Mouse (Mus musculus) midbrain, embryonic 10.5 days (tissue): ENCODE results near the gene Tbx10. TPM values are rescaled to one million over a fixed set of nuclear protein-coding genes. Genes with fewer than 3 reads are reported as not detected.
"Not testable (repeated sequence)": the region's sequence is repeated elsewhere in the genome, so short reads cannot be mapped to it uniquely, and the experiment has no call there.

ENCODE experiments used
- DNase-seq: peaks from one replicate; pipeline ENCODE4 v3.0.0-alpha.2; 2017; ENCODE audit warnings: low spot score
- H3K27ac ChIP-seq: fragments of 300-500 bp; sonication (generic); replicated peaks from 2 replicates; pipeline ENCODE4 v1.5.1; 2016; ENCODE audit warnings: mild to moderate bottlenecking
- H3K27me3 ChIP-seq: fragments of 300-500 bp; sonication (generic); 2 replicates; pipeline ENCODE4 v1.6.1; 2016; ENCODE audit warnings: low read depth, mild to moderate bottlenecking; ENCODE audit not compliant: poor library complexity, severe bottlenecking
- H3K36me3 ChIP-seq: fragments of 300-500 bp; sonication (generic); 2 replicates; pipeline ENCODE4 v1.6.1; 2016; ENCODE audit warnings: mild to moderate bottlenecking, moderate library complexity
- H3K4me1 ChIP-seq: fragments of 300-500 bp; sonication (generic); 2 replicates; pipeline ENCODE4 v1.6.1; 2016
- H3K4me3 ChIP-seq: fragments of 300-500 bp; sonication (generic); 2 replicates; pipeline ENCODE4 v1.5.1; 2016; ENCODE audit warnings: mild to moderate bottlenecking, moderate library complexity
- H3K9me3 ChIP-seq: fragments of 300-500 bp; sonication (generic); replicated peaks from 2 replicates; pipeline ENCODE4 v1.6.1; 2016; ENCODE audit warnings: mild to moderate bottlenecking
- WGBS: fragments of 180-500 bp; shearing (Covaris S2); methylation state at CpG from one replicate; pipeline ENCODE4 v1.1.7; 2016; 5-methylcytosine and 5-hydroxymethylcytosine counted together
- polyA plus RNA-seq: library from polyadenylated mRNA; unstranded; fragments of >200 nt; fragmentation: Nextera tagmentation; extraction: Ambion mirVana; gene quantifications from 2 replicates; pipeline ENCODE4 v1.2.1, GENCODE M21; 2016

The Tbx10 gene
- polyA plus RNA-seq, 1 experiment from 2014 or later = not detected

GRCm38 (mm10) chr19:4013066-4013465 lies 20.5 kb downstream of the Tbx10 start:
- no peaks in the 10 kb centered on the region for H3K27me3 ChIP-seq
- H3K4me1 ChIP-seq = peaks cover 21% of the 10 kb centered on the region
- 22% methylated on average over 9 of the region's 9 CpGs for WGBS
- DNase-seq = no peak
- peak overlapping the region; percentile 71 for H3K27ac ChIP-seq
- H3K36me3 ChIP-seq = peaks cover 31% of the 10 kb centered on the region
- no peaks in the 10 kb centered on the region for H3K9me3 ChIP-seq
- H3K4me3 ChIP-seq = peak overlapping the region; percentile 94

DNA sequence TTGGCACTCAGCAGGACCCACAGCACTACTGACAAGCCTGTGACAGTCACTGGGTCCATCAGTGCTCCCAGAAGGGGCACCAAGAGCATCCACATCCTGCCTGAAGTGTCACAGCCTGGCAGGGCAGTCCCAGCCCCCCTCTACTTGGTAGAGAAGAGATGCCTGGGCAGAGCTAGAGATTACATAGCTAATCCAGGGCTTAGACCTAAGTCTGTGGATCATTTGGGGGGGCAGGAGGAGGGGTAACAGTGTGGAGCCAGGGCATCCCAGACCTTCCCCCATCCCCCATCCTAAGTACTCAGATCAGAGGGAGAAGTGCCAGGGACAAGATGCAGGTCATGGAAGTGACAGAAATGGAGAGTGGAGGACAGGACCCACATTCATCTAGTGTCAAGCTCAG lies 22.2 kb downstream of the Tbx10 start:
- no peak overlapping the region for H3K4me3 ChIP-seq
- no peaks in the 10 kb centered on the region for H3K9me3 ChIP-seq
- peaks cover 25% of the 10 kb centered on the region for H3K4me1 ChIP-seq
- no peaks in the 10 kb centered on the region for H3K27me3 ChIP-seq
- peaks cover 14% of the 10 kb centered on the region for H3K36me3 ChIP-seq
- DNase-seq = no peak
- no peak overlapping the region for H3K27ac ChIP-seq

GRCm38 (mm10) chr19:4015635-4016034 lies 23.1 kb downstream of the Tbx10 start:
- Histone ChIP-seq H3K27ac (no peak overlapping the region), H3K4me3 (no peak overlapping the region), H3K9me3 (no peaks in the 10 kb centered on the region), H3K27me3 (no peaks in the 10 kb centered on the region), H3K36me3 (peaks cover 5% of the 10 kb centered on the region; the same call in 1 of the 2 replicates), H3K4me1 (peaks cover 25% of the 10 kb centered on the region)
- no peak for DNase-seq
- WGBS = 64% methylated on average over 5 of the region's 5 CpGs

DNA sequence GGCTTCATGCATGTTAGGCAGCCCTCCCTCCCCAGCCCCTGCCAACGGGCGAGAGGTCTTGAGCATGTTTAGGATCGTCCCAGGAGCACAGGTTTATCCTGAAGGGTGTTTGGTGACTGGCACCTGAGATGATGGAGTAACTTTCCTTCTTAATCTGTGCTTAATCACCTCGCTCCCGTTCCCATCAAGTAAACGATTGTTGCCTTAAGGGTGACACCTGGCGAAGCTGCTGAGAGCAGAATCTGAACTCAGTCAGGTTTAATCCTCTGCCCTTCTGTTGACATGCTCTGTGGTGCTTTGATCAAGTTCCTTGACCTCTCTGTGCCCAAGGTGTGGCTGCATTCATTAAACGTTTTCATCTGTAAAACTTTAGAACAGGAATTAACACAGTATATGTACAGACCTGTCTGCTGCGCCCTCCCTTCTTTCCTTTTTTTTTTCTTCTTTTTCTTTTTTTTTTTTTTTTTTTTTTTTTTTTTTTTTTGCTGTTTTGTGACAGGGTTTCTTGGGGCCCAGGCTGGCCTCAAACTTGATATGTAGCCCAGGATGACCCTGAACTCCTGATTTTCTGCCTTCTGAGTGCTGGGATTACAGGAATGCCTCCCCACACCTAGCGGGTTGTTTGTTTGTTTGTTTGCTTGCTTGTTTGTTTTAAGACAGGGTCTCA lies 25.5 kb downstream of the Tbx10 start:
- H3K9me3 ChIP-seq = no peaks in the 10 kb centered on the region
- H3K4me3 ChIP-seq = no peak overlapping the region
- no peak overlapping the region for H3K27ac ChIP-seq
- H3K4me1 ChIP-seq = peaks cover 11% of the 10 kb centered on the region; the same call in 1 of the 2 replicates
- 60% methylated on average over 10 of the region's 10 CpGs for WGBS
- no peaks in the 10 kb centered on the region for H3K27me3 ChIP-seq
- no peaks in the 10 kb centered on the region for H3K36me3 ChIP-seq
- no peak for DNase-seq

DNA sequence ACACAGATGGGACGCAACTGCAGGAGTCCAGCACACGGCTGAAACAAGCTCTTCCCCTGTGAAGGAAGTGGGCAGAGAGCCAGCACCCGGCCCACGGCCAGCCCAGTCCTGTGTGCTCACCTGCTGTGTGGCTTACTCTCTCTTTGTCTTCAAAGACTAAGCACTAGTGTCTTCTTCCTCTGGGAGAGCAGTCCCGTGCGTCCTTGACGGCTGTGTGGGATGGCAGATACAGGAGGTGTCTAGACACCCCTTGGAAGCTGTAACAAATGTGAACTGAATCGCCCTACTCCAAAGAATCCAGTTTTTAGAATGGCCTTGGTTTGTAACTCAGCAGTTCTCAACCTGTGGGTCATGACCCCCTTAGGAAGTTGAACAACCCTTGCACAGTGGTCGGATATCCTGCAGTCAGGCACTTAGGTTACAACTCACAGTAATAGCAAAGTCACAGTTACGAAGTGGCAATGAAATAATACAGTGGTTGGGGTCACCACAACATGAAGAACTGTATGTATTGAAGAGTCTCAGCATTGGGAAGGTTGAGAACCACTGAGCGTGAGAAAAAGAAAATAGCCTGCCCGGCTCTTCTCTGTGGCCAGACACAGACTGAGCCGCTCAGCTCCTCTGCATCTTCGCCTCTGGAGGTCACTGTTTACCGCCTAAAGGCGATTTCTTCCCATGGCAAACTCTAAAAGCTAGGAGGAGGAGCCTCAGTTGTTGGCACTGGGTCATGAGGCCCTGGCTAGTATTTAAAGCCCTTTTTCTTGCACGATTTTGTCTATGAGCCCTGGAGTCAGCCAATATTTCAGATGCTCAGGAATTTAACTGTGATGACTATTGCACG lies 26.4 kb downstream of the Tbx10 start:
- no peaks in the 10 kb centered on the region for H3K9me3 ChIP-seq
- H3K4me3 ChIP-seq = no peak overlapping the region
- 39% methylated on average over 18 of the region's 18 CpGs for WGBS
- no peak overlapping the region for H3K27ac ChIP-seq
- H3K4me1 ChIP-seq = peaks cover 4% of the 10 kb centered on the region; the same call in 1 of the 2 replicates
- H3K27me3 ChIP-seq = no peaks in the 10 kb centered on the region
- no peaks in the 10 kb centered on the region for H3K36me3 ChIP-seq
- DNase-seq = peak; percentile 60

DNA sequence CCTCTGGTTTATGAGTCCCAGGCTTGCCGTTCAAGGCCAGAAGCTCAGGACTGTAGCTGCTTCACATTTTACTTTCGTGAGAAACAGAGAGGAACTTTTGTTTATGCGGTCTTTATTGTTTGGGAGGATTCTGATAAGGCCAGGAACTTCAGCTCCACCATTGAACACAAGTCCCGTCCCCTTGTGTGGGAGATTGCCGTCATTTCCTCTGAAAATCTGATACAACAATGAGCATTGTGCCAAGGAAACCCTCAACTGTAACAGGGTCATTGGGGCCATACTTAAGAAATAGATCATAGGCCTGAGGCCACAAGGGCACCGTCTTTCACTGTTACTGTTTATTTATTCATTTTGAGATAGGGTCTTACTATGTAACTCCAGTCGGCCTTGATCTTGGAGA lies 30.6 kb downstream of the Tbx10 start:
- Histone ChIP-seq H3K4me3 (no peak overlapping the region), H3K27me3 (no peaks in the 10 kb centered on the region), H3K27ac (no peak overlapping the region), H3K36me3 (no peaks in the 10 kb centered on the region), H3K9me3 (peaks cover 20% of the 10 kb centered on the region; the same call in 1 of the 2 replicates), H3K4me1 (peaks cover 10% of the 10 kb centered on the region)
- no peak for DNase-seq
- WGBS = 87% methylated on average over 7 of the region's 7 CpGs

GRCm38 (mm10) chr19:4027576-4027975 lies 35.0 kb downstream of the Tbx10 start:
- Histone ChIP-seq H3K4me3 (no peak overlapping the region), H3K4me1 (peaks cover 6% of the 10 kb centered on the region), H3K27me3 (no peaks in the 10 kb centered on the region), H3K36me3 (no peaks in the 10 kb centered on the region), H3K27ac (no peak overlapping the region), H3K9me3 (peaks cover 20% of the 10 kb centered on the region; the same call in 1 of the 2 replicates)
- DNase-seq = no peak

GRCm38 (mm10) chr19:4032668-4033067 lies 40.1 kb downstream of the Tbx10 start:
- no peak overlapping the region for H3K27ac ChIP-seq
- 0 out of 2 replicates have a peak, but pooled peaks cover 5% of the 10 kb centered on the region for H3K9me3 ChIP-seq
- no peak for DNase-seq
- H3K4me3 ChIP-seq = no peak overlapping the region
- peaks cover 12% of the 10 kb centered on the region for H3K36me3 ChIP-seq
- H3K4me1 ChIP-seq = peaks cover 19% of the 10 kb centered on the region
- no peaks in the 10 kb centered on the region for H3K27me3 ChIP-seq
- WGBS = 47% methylated on average over 7 of the region's 7 CpGs

- H3K27me3 ChIP-seq = no peaks in the 10 kb centered on the region
- no peak for DNase-seq
- H3K27ac ChIP-seq = no peak overlapping the region
- no peak overlapping the region for H3K4me3 ChIP-seq
- H3K9me3 ChIP-seq = no peaks in the 10 kb centered on the region
- WGBS = 92% methylated on average over 3 of the region's 3 CpGs
- peaks cover 12% of the 10 kb centered on the region for H3K36me3 ChIP-seq
- peaks cover 25% of the 10 kb centered on the region for H3K4me1 ChIP-seq
These were observed 40.7 kb downstream of the Tbx10 start for GRCm38 (mm10) chr19:4033298-4033697.

DNA sequence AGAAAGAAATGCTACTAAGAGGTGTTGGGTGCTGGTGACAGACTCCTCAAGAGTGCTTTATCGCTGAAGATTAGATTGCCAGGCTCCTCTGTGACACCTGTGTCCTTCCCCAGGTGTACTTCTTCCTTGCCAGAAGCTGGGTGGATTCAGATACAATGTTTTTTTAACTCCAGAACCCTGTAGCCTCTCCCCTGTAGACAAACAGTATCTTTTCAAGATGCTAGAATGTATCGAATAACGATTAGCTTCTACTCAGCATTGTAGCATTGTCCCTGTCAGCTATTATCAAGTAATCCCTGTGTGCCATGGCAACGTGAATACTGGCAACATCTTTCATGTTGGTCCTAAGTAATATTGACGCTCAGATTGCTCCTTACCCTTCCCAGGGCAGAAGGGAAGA lies 41.2 kb downstream of the Tbx10 start:
- Histone ChIP-seq H3K9me3 (no peaks in the 10 kb centered on the region), H3K27ac (no peak overlapping the region), H3K4me1 (peaks cover 27% of the 10 kb centered on the region), H3K27me3 (no peaks in the 10 kb centered on the region), H3K4me3 (no peak overlapping the region), H3K36me3 (peaks cover 12% of the 10 kb centered on the region)
- no peak for DNase-seq
- WGBS = 63% methylated on average over 5 of the region's 5 CpGs

GRCm38 (mm10) chr19:4036327-4037045 lies 43.9 kb downstream of the Tbx10 start:
- DNase-seq = no peak
- H3K27ac ChIP-seq = no peak overlapping the region
- 78% methylated on average over 12 of the region's 12 CpGs for WGBS

GRCm38 (mm10) chr19:4037154-4037787 lies 44.7 kb downstream of the Tbx10 start:
- H3K27ac ChIP-seq = peak overlapping the region; percentile 93

More at GRCm38 (mm10) chr19:4036327-4037045, 43.9 kb downstream of the Tbx10 start:
- no peaks in the 10 kb centered on the region for H3K9me3 ChIP-seq
- peaks cover 12% of the 10 kb centered on the region for H3K36me3 ChIP-seq
- H3K4me1 ChIP-seq = peaks cover 27% of the 10 kb centered on the region
- peak overlapping the region; percentile 23 for H3K4me3 ChIP-seq
- H3K27me3 ChIP-seq = no peaks in the 10 kb centered on the region

More at GRCm38 (mm10) chr19:4037154-4037787, 44.7 kb downstream of the Tbx10 start:
- WGBS = 27% methylated on average over 7 of the region's 8 CpGs
- peak overlapping the region; percentile 78 for H3K4me3 ChIP-seq
- peaks cover 12% of the 10 kb centered on the region for H3K36me3 ChIP-seq
- not testable (repeated sequence) for H3K27me3 ChIP-seq, H3K9me3 ChIP-seq
- DNase-seq = peak; percentile 27
- H3K4me1 ChIP-seq = peaks cover 27% of the 10 kb centered on the region
